Mouse (Mus musculus) embryonic fibroblast, embryonic 13.5 days (primary cell): ENCODE results near the gene Lao1. TPM values are rescaled to one million over a fixed set of nuclear protein-coding genes. Genes with fewer than 3 reads are reported as not detected.

Source experiments
- H3K27ac ChIP-seq: 2 replicates; pipeline ENCODE4 v1.5.1; 2012; ENCODE audit warnings: low read length, control low read depth, inconsistent platforms; ENCODE audit not compliant: insufficient read depth
- H3K4me1 ChIP-seq: 2 replicates; pipeline ENCODE4 v1.6.1; 2011; ENCODE audit warnings: low read length; ENCODE audit not compliant: control insufficient read depth, insufficient read depth
- H3K4me3 ChIP-seq: 2 replicates; pipeline ENCODE4 v1.5.1; 2011; ENCODE audit warnings: mild to moderate bottlenecking, control low read depth, low read length; ENCODE audit not compliant: insufficient read depth
- CTCF ChIP-seq: IDR thresholded peaks from 2 replicates; pipeline ENCODE4 v1.5.1; 2011; ENCODE audit warnings: mild to moderate bottlenecking, control low read depth, low read length, moderate library complexity, borderline replicate concordance; ENCODE audit not compliant: insufficient read depth
- POLR2A ChIP-seq: IDR thresholded peaks from 2 replicates; pipeline ENCODE4 v1.6.1; 2011; ENCODE audit warnings: low read depth, mild to moderate bottlenecking, control low read depth, low read length, moderate library complexity
- polyA plus RNA-seq: library from polyadenylated mRNA; stranded (reverse); fragments of >200 nt; gene quantifications from 2 replicates; pipeline ENCODE4 v1.2.4, GENCODE M21; 2011; ENCODE audit warnings: low read depth; ENCODE audit not compliant: missing spikeins, insufficient read length

The Lao1 gene
- polyA plus RNA-seq, 1 experiment = not detected

DNA sequence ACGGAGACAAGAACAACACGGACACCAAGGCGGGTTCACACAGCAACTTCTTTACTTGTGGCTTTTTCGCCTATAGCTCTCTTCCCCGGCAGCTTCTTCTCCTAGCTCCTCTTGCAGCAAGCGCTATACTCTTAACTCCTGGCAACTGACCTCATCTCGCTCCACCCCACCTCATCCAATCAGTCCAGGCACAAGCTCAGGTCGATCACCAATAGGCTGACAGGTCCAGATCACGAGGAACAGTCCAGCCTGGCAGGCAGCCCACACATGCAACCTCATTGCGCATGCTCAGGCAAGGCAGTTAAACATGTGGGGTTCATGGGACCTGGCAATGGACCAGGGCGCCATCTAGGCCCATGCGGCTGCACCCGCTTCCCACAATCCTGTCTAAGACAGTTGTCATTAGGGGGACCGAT, 35.8 kb downstream of the Lao1 start:
- Histone ChIP-seq H3K4me3 (no peak overlapping the region), H3K27ac (no peak overlapping the region), H3K4me1 (no peaks in the 10 kb centered on the region)
- TF ChIP-seq POLR2A (no peak), CTCF (no peak)

DNA sequence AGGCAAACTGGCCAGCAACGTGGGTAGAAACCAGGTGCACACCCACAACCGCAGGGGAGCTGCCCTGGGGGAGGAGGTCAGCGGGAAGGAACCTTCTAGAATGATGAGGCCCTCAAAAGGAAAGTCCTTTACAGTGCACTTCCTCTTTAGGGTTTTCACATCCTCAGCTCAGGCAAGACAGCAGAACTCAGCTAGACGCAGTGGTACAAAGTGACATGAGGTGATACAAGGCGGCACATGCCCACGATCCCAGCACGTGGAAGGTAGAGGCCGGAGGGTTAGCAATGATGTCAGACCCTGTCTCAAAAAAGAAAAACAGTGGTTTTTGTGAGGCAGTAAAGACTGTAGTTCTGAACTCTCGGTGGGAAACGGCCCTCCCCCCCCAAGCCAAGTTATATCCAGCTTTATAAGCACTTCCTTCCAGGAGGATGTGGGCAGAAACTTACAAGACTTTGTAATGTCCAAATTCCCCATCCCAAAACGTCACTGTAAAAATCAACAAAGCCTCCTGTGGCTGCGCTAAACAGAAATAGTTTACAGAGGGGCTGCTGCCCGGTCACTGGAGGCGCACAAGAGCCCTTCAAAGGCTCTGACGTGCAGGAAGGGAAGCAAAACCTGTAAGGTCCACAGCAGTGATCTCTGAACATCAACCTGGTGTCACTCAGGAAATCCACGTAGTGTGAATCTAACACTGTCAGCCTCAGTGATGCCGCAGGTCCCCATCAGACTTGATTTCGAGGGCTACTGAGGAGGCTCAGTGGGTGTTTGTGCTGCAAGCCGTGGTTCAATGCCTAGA, 38.5 kb downstream of the Lao1 start:
- TF ChIP-seq POLR2A (no peak), CTCF (no peak)
- Histone ChIP-seq H3K4me1 (no peaks in the 10 kb centered on the region), H3K27ac (no peak overlapping the region), H3K4me3 (no peak overlapping the region)

DNA sequence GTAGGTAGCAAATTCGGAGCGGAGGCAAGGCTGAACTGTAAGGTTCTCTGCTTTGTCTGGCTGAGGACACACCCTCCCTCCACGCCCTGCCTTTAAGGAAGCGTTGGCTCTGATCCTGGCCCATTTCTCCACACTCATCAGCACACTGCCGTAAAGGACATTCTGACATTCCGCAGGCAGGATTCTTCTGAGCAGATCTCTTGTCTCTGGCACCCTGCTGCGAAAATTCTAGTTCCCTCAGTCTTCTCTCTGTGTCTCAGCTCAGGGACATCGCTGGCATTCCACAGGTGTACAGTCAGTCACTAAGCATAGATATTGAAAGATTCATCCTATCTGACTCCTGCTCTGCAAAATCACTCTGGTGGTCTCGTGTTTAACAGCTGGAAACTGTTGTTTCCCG, 40.3 kb downstream of the Lao1 start:
- H3K4me1 ChIP-seq = no peaks in the 10 kb centered on the region
- no peak overlapping the region for H3K4me3 ChIP-seq
- H3K27ac ChIP-seq = no peak overlapping the region
- TF ChIP-seq POLR2A (no peak), CTCF (no peak)

DNA sequence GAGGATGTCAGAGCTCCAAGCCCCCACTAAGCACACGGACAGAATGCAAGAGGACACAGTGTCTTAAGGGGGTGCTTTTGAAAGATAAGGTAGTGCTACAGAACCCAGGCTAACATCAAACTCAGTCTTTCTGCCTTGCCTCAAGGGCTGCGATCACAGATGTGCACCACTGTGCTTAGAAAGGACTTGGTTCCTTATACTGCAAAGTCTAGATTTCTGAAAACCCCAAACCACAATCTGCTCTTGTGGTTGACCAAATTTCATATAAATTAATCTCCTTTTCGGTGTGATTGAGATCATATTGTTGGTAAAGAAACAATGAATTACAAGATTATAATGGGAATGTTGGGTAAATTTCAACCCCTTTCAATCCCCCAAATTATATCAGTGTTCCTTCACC, 41.1 kb downstream of the Lao1 start:
- H3K4me3 ChIP-seq = no peak overlapping the region
- H3K4me1 ChIP-seq = no peaks in the 10 kb centered on the region
- TF ChIP-seq CTCF (no peak), POLR2A (no peak)
- no peak overlapping the region for H3K27ac ChIP-seq

GRCm38 (mm10) chr4:119004178-119004577, 42.8 kb downstream of the Lao1 start:
- Histone ChIP-seq H3K27ac (no peak overlapping the region), H3K4me3 (no peak overlapping the region), H3K4me1 (no peaks in the 10 kb centered on the region)
- TF ChIP-seq CTCF (no peak), POLR2A (no peak)

- H3K4me3 ChIP-seq = no peak overlapping the region
- H3K27ac ChIP-seq = no peak overlapping the region
- TF ChIP-seq CTCF (peak; percentile 85), POLR2A (no peak)
- no peaks in the 10 kb centered on the region for H3K4me1 ChIP-seq
These were observed 43.4 kb downstream of the Lao1 start for GRCm38 (mm10) chr4:119004613-119005339.

- Histone ChIP-seq H3K4me1 (no peaks in the 10 kb centered on the region), H3K4me3 (no peak overlapping the region), H3K27ac (no peak overlapping the region)
- TF ChIP-seq CTCF (no peak), POLR2A (no peak)
These were observed 46.2 kb downstream of the Lao1 start for GRCm38 (mm10) chr4:119007602-119008001.

GRCm38 (mm10) chr4:119008476-119008875, 47.1 kb downstream of the Lao1 start:
- no peaks in the 10 kb centered on the region for H3K4me1 ChIP-seq
- no peak overlapping the region for H3K27ac ChIP-seq
- TF ChIP-seq POLR2A (no peak), CTCF (no peak)
- H3K4me3 ChIP-seq = no peak overlapping the region

DNA sequence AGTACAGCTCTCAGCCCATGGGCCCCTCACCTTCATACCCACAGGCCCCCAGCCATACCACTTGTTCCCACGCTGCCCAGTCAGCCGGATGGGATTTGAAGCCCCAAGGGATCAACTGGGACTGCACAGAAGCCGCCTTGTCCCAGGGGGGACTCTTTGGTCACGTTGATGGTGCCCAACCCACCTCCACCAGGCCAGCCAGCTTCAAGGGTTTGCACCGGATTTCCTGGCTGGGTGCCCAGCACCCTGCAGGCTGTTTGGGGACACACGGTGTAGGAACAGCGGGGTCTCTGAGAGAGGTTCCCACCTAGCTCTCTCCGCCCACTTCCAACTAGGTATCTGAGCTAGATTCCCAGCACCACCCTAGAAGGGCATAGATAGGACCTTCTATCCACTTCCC, 48.4 kb downstream of the Lao1 start:
- Histone ChIP-seq H3K4me3 (no peak overlapping the region), H3K27ac (no peak overlapping the region), H3K4me1 (no peaks in the 10 kb centered on the region)
- no peak for TF ChIP-seq POLR2A
- TF ChIP-seq CTCF = no peak

DNA sequence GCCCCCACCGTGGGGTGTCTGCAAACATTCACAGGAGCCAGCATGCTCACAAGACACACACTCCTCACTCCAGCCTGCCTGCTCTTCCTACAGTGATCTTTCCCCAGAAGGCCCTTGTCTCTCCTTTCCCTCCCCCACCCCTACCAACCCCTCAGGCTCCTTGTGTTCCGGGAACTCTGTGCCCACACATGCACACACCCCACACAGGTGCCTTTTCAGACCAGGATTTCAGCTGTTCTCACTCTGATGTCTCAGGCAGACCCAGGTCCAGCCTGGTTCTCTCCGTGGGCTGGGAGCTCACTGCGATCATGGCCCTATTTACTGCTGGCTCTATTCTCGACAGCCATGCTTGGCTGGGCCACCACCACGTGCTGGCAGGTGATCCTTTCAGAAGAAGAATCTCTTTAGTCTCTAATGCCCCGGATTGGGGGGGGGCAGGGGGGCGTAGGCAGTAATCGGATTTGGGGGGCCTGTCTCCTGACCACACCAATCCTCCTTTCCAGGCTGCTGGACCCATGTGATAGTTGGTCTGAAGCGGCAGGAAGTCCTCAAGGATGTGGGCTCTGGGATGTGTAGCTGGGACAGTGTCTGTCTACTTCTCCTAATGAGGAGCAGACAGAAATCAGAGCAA, 49.8 kb downstream of the Lao1 start:
- no peaks in the 10 kb centered on the region for H3K4me1 ChIP-seq
- no peak overlapping the region for H3K4me3 ChIP-seq
- no peak overlapping the region for H3K27ac ChIP-seq

More for the DNA sequence above, 49.8 kb downstream of the Lao1 start:
- no peak for TF ChIP-seq CTCF
- no peak for TF ChIP-seq POLR2A
